Mouse (Mus musculus): ENCODE results near the gene Rps3. TPM values are rescaled to one million over a fixed set of nuclear protein-coding genes. Genes with fewer than 3 reads are reported as not detected.

Gene Rps3
- polyA plus RNA-seq (2015; fragmentation: Nextera tagmentation; extraction: Ambion mirVana) = 744 and 779 TPM in 2 replicates

DNA sequence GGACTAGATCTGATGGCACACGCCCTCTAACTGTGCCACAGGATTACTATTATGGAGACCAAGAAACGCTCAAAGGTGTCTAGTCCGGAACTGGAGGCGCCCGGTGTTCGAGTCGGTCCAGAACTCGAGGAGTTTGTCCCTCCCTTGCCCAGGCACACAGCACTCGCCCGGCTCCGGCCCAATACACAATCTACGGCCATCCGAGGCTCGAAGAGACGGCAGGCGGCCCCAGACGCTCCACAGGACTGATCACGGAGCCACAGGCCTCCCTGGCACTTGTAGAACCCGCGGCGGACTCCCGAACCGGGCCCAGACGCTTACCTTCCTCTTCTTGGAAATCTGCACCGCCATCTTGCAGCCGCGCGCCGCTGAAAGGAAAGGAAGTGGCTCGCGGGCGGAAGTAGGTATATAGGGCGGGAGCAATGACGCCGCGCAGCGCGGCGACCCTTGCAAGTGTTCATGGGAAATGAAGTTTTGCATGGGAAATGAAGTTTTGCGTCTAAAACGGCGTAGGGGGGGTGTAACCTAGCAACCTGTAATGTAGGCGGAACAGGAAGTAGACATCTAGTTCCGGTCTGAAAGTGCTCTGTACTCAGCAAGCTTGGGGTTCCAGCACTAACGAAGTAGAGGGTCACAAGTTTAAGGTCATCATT is at the start of gene Rps3:
TSS of gene Rps3 (minus strand) at position 468 of the 653 bp plus-strand sequence.

DNA sequence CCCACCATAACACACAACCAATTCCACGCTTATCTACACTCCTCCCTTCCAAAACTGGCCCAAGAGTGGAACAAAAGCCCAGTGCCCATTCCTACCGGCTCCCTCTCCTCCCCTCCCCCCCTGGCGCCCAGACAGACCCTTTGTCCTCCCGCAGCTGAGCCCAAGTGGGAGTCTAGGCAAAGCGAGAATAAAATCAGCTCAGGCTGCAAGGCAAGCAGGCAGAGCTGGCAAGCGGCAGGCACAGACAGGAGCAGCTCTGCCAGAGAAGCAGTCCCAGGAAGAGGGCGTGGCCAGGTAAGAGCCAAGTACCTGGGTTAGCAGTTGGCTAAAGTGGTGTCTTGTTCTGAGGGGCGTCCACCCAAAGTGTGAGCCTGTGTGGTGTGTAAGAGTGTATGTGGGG is 17.7 kb downstream of the Rps3 start, which contains the start of gene Klhl35:
TSS of gene Klhl35 (plus strand) at position 194 of the 400 bp plus-strand sequence.

Other genes starting within 250 kb of the Rps3 start
- gene Mogat2, start 245.1 kb downstream of the Rps3 start, polyA plus RNA-seq (2015; fragmentation: Nextera tagmentation; extraction: Ambion mirVana) = 0.52 and 1.3 TPM in 2 replicates
- 0.45 and 0.49 TPM in 2 replicates for gene Map6, start 216.3 kb downstream of the Rps3 start, polyA plus RNA-seq (2015; fragmentation: Nextera tagmentation; extraction: Ambion mirVana)
- gene Serpinh1, start 130.5 kb downstream of the Rps3 start, polyA plus RNA-seq (2015; fragmentation: Nextera tagmentation; extraction: Ambion mirVana) = 147 and 183 TPM in 2 replicates
- 4.0 and 5.3 TPM in 2 replicates for gene Gdpd5, start 102.3 kb downstream of the Rps3 start, polyA plus RNA-seq (2015; fragmentation: Nextera tagmentation; extraction: Ambion mirVana)
- 0.72 and 1.3 TPM in 2 replicates for gene Klhl35, start 17.7 kb downstream of the Rps3 start, polyA plus RNA-seq (2015; fragmentation: Nextera tagmentation; extraction: Ambion mirVana)
- gene Arrb1, start 51.7 kb upstream of the Rps3 start, polyA plus RNA-seq (2015; fragmentation: Nextera tagmentation; extraction: Ambion mirVana) = 57.0 and 60.3 TPM in 2 replicates
- gene Tpbgl, start 143.4 kb upstream of the Rps3 start, polyA plus RNA-seq (2015; fragmentation: Nextera tagmentation; extraction: Ambion mirVana) = 1.0 and 1.9 TPM in 2 replicates
- 3.1 and 4.1 TPM in 2 replicates for gene Slco2b1, start 227.6 kb upstream of the Rps3 start, polyA plus RNA-seq (2015; fragmentation: Nextera tagmentation; extraction: Ambion mirVana)
- gene Olfr520, start 246.5 kb upstream of the Rps3 start, polyA plus RNA-seq (2015; fragmentation: Nextera tagmentation; extraction: Ambion mirVana) = not detected in 2 replicates

Data from spleen, postnatal 0 days (tissue).